Mouse (Mus musculus) splenic B cell, adult 2 months (primary cell): ENCODE data around the gene Ryr2.
"Not testable (repeated sequence)": the region's sequence is repeated elsewhere in the genome, so short reads cannot be mapped to it uniquely, and the experiment has no call there.

Source experiments
- DNase-seq: peaks from one replicate; pipeline ENCODE4 v3.0.0-alpha.2; 2011; ENCODE audit warnings: low read depth, low spot score
- H3K27me3 ChIP-seq: 2 replicates; pipeline ENCODE4 v1.6.1; 2012; ENCODE audit warnings: mild to moderate bottlenecking, low read length, moderate library complexity, mixed read lengths; ENCODE audit not compliant: control insufficient read depth, poor library complexity, insufficient read depth, severe bottlenecking
- H3K36me3 ChIP-seq: 2 replicates; pipeline ENCODE4 v1.6.1; 2012; ENCODE audit warnings: mild to moderate bottlenecking, low read length, moderate library complexity, mixed read lengths; ENCODE audit not compliant: control insufficient read depth, poor library complexity, insufficient read depth, severe bottlenecking

Gene Ryr2

GRCm38 (mm10) chr13:11701721-11702120, 405.0 kb downstream of the Ryr2 start:
- DNase-seq: no peak
- no peaks in the 10 kb centered on the region for H3K27me3 ChIP-seq
- no peaks in the 10 kb centered on the region for H3K36me3 ChIP-seq

GRCm38 (mm10) chr13:11696496-11696895, 410.2 kb downstream of the Ryr2 start:
- no peak for DNase-seq
- Histone ChIP-seq H3K27me3 (no peaks in the 10 kb centered on the region), H3K36me3 (no peaks in the 10 kb centered on the region)

- DNase-seq: no peak
- H3K27me3 ChIP-seq: no peaks in the 10 kb centered on the region
These were observed 424.9 kb downstream of the Ryr2 start for GRCm38 (mm10) chr13:11681802-11682201.

GRCm38 (mm10) chr13:11662815-11663214, 443.9 kb downstream of the Ryr2 start:
- H3K27me3 ChIP-seq: no peaks in the 10 kb centered on the region
- no peak for DNase-seq
- H3K36me3 ChIP-seq: no peaks in the 10 kb centered on the region

More at GRCm38 (mm10) chr13:11681802-11682201, 424.9 kb downstream of the Ryr2 start:
- H3K36me3 ChIP-seq: no peaks in the 10 kb centered on the region

GRCm38 (mm10) chr13:11644846-11645245, 461.9 kb downstream of the Ryr2 start:
- Histone ChIP-seq H3K36me3 (no peaks in the 10 kb centered on the region), H3K27me3 (no peaks in the 10 kb centered on the region)
- DNase-seq: no peak

- H3K27me3 ChIP-seq: no peaks in the 10 kb centered on the region
- no peaks in the 10 kb centered on the region for H3K36me3 ChIP-seq
- no peak for DNase-seq
These were observed 470.4 kb downstream of the Ryr2 start for GRCm38 (mm10) chr13:11636383-11636782.

- DNase-seq: no peak
- Histone ChIP-seq H3K36me3 (no peaks in the 10 kb centered on the region), H3K27me3 (no peaks in the 10 kb centered on the region)
These were observed 482.2 kb downstream of the Ryr2 start for GRCm38 (mm10) chr13:11624513-11624912.

GRCm38 (mm10) chr13:11595431-11595830, 511.3 kb downstream of the Ryr2 start:
- no peak for DNase-seq
- Histone ChIP-seq H3K27me3 (no peaks in the 10 kb centered on the region), H3K36me3 (no peaks in the 10 kb centered on the region)

GRCm38 (mm10) chr13:11585283-11585682, 521.5 kb downstream of the Ryr2 start:
- Histone ChIP-seq H3K27me3 (no peaks in the 10 kb centered on the region), H3K36me3 (no peaks in the 10 kb centered on the region)
- DNase-seq: no peak

GRCm38 (mm10) chr13:11572552-11572951, 534.2 kb downstream of the Ryr2 start:
- H3K27me3 ChIP-seq: no peaks in the 10 kb centered on the region
- H3K36me3 ChIP-seq: no peaks in the 10 kb centered on the region
- no peak for DNase-seq

GRCm38 (mm10) chr13:11567376-11567775, 539.4 kb downstream of the Ryr2 start:
- DNase-seq: no peak
- Histone ChIP-seq H3K27me3 (no peaks in the 10 kb centered on the region), H3K36me3 (no peaks in the 10 kb centered on the region)

- no peaks in the 10 kb centered on the region for H3K27me3 ChIP-seq
- no peaks in the 10 kb centered on the region for H3K36me3 ChIP-seq
- DNase-seq: no peak
These were observed 540.3 kb downstream of the Ryr2 start for GRCm38 (mm10) chr13:11566486-11566885.

- no peaks in the 10 kb centered on the region for H3K36me3 ChIP-seq
- no peak for DNase-seq
- H3K27me3 ChIP-seq: no peaks in the 10 kb centered on the region
These were observed 543.3 kb downstream of the Ryr2 start for GRCm38 (mm10) chr13:11563224-11564024.

- H3K27me3 ChIP-seq: no peaks in the 10 kb centered on the region
- H3K36me3 ChIP-seq: no peaks in the 10 kb centered on the region
- DNase-seq: no peak
These were observed 557.1 kb downstream of the Ryr2 start for GRCm38 (mm10) chr13:11549644-11550043.

- not testable (repeated sequence) for H3K27me3 ChIP-seq, H3K36me3 ChIP-seq, DNase-seq
These were observed 557.6 kb downstream of the Ryr2 start for GRCm38 (mm10) chr13:11549136-11549535.

- no peaks in the 10 kb centered on the region for H3K36me3 ChIP-seq
- no peaks in the 10 kb centered on the region for H3K27me3 ChIP-seq
- DNase-seq: no peak
These were observed 560.9 kb downstream of the Ryr2 start for GRCm38 (mm10) chr13:11545841-11546240.
